Mouse (Mus musculus) MEL (cell line): ENCODE data around the gene Adamtsl4. TPM values are rescaled to one million over a fixed set of nuclear protein-coding genes. Genes with fewer than 3 reads are reported as not detected.
A peak's percentile ranks its signal among the peaks of the same experiment; 100 is the strongest.

Experiments used
- DNase-seq: peaks from one replicate; pipeline ENCODE4 v3.0.0; 2011; ENCODE audit warnings: low read depth, low spot score
- H3K27ac ChIP-seq: 2 replicates; pipeline ENCODE4 v1.5.1; 2012; ENCODE audit warnings: low read depth, mild to moderate bottlenecking, control low read depth, low read length, moderate library complexity; ENCODE audit not compliant: control insufficient read depth
- H3K27me3 ChIP-seq, 2 experiments: fragments of 150-350 bp in 1 of 2; sonication (generic) in 1 of 2; 2 replicates each; pipeline ENCODE4 v1.6.1; 2012; ENCODE audit warnings: low read length in 2 of 2, mild to moderate bottlenecking in 2 of 2, improper control_type of control experiment in 1 of 2, moderate library complexity in 1 of 2; ENCODE audit not compliant: insufficient read depth in 2 of 2, control insufficient read depth in 1 of 2
- H3K36me3 ChIP-seq, 2 experiments: 2 replicates each; pipeline ENCODE4 v1.6.1; 2012 to 2014; ENCODE audit warnings: low read length in 2 of 2, improper control_type of control experiment in 1 of 2, inconsistent platforms in 1 of 2, mild to moderate bottlenecking in 1 of 2; ENCODE audit not compliant: insufficient read depth in 2 of 2, control insufficient read depth in 1 of 2
- H3K4me1 ChIP-seq, 2 experiments: fragments of 150-350 bp in 1 of 2; sonication (generic) in 1 of 2; 2 replicates each; pipeline ENCODE4 v1.6.1; 2012; ENCODE audit warnings: low read length in 2 of 2, improper control_type of control experiment in 1 of 2, mild to moderate bottlenecking in 1 of 2; ENCODE audit not compliant: insufficient read depth in 2 of 2, control insufficient read depth in 1 of 2
- H3K4me3 ChIP-seq, 2 experiments: fragments of 150-350 bp in 1 of 2; sonication (generic) in 1 of 2; 2 replicates each; pipeline ENCODE4 v1.5.1; 2012; ENCODE audit warnings: low read depth in 2 of 2, low read length in 2 of 2, mild to moderate bottlenecking in 2 of 2, moderate library complexity in 2 of 2, control low read depth in 1 of 2, improper control_type of control experiment in 1 of 2; ENCODE audit not compliant: control insufficient read depth in 1 of 2, insufficient read depth in 1 of 2
- H3K79me2 ChIP-seq: 2 replicates; pipeline ENCODE4 v1.6.1; 2012; ENCODE audit warnings: mild to moderate bottlenecking, low read length, moderate library complexity; ENCODE audit not compliant: control insufficient read depth, poor library complexity, insufficient read depth
- H3K9ac ChIP-seq: 2 replicates; pipeline ENCODE4 v1.6.1; 2012; ENCODE audit warnings: low read depth, mild to moderate bottlenecking, control low read depth, low read length, moderate library complexity; ENCODE audit not compliant: control insufficient read depth, poor library complexity, severe bottlenecking
- H3K9me3 ChIP-seq: fragments of 150-350 bp; sonication (generic); replicated peaks from 2 replicates; pipeline ENCODE4 v1.6.1; 2012; ENCODE audit warnings: mild to moderate bottlenecking, low read length, improper control_type of control experiment, moderate library complexity; ENCODE audit not compliant: insufficient read depth
- CHD2 ChIP-seq: IDR thresholded peaks from 2 replicates; pipeline ENCODE4 v1.6.1; 2011; ENCODE audit warnings: low read length, improper control_type of control experiment
- CTCF ChIP-seq, 3 experiments: IDR thresholded peaks in 2 of 3; conservative IDR thresholded peaks in 1 of 3; 2 replicates each; pipeline ENCODE4 v1.5.1; 2011 to 2012; ENCODE audit warnings: low read length in 3 of 3, low read depth in 2 of 3, mild to moderate bottlenecking in 2 of 3, improper control_type of control experiment in 1 of 3, inconsistent platforms in 1 of 3, mixed read lengths in 1 of 3, moderate library complexity in 1 of 3; ENCODE audit not compliant: control insufficient read depth in 1 of 3, insufficient read depth in 1 of 3, poor library complexity in 1 of 3, severe bottlenecking in 1 of 3
- MYB ChIP-seq: IDR thresholded peaks from 2 replicates; pipeline ENCODE4 v1.6.1; 2011; ENCODE audit warnings: mild to moderate bottlenecking, low read depth, low read length, improper control_type of control experiment
- POLR2A ChIP-seq, 2 experiments: IDR thresholded peaks; 2 replicates each; pipeline ENCODE4 v1.6.1; 2011 to 2012; ENCODE audit warnings: low read length in 2 of 2, mild to moderate bottlenecking in 2 of 2, control low read depth in 1 of 2, improper control_type of control experiment in 1 of 2, low read depth in 1 of 2, moderate library complexity in 1 of 2; ENCODE audit not compliant: control insufficient read depth in 1 of 2, insufficient read depth in 1 of 2, poor library complexity in 1 of 2
- POLR2AphosphoS2 ChIP-seq: IDR thresholded peaks from 2 replicates; pipeline ENCODE4 v1.6.1; 2011; ENCODE audit warnings: low read length, improper control_type of control experiment
- ZC3H11A ChIP-seq: IDR thresholded peaks from 2 replicates; pipeline ENCODE4 v1.6.1; 2012; ENCODE audit warnings: low read depth, mild to moderate bottlenecking, inconsistent platforms, low read length, improper control_type of control experiment
- ZKSCAN1 ChIP-seq: IDR thresholded peaks from 2 replicates; pipeline ENCODE4 v1.6.1; 2012; ENCODE audit warnings: low read depth, mild to moderate bottlenecking, inconsistent platforms, low read length, improper control_type of control experiment, moderate library complexity
- polyA plus RNA-seq, 2 experiments: library from polyadenylated mRNA; stranded (reverse) in 1 of 2; unstranded in 1 of 2; fragments of >175 nt in 1 of 2; fragments of >200 nt in 1 of 2; gene quantifications; 2 replicates each; pipeline versions ENCODE4 v1.2.1 to v1.2.4; 2012; ENCODE audit warnings: low replicate concordance in 2 of 2, low read depth in 1 of 2; ENCODE audit not compliant: insufficient read length in 2 of 2, insufficient read depth in 1 of 2, missing spikeins in 1 of 2
- total RNA-seq: library from RNA; depleted of rRNA; stranded (reverse); fragments of 300-350 nt; gene quantifications from 2 replicates; pipeline ENCODE4 v1.2.3, GENCODE M21; 2012; rRNA removed

Adamtsl4 gene
- total and polyA plus RNA-seq, 3 experiments, result 0.27 to 0.88 TPM; not detected in 1

GRCm38 (mm10) chr3:95629755-95630154, 58.0 kb downstream of the Adamtsl4 start:
- H3K9me3 ChIP-seq, result no peaks in the 10 kb centered on the region
- H3K9ac ChIP-seq, result no peak overlapping the region
- peaks cover 22% of the 10 kb centered on the region for H3K79me2 ChIP-seq
- H3K36me3 ChIP-seq, result peaks cover 13 to 60% of the 10 kb centered on the region in 2 experiments
- H3K27me3 ChIP-seq, result no peaks in the 10 kb centered on the region
- peaks cover 4 to 10% of the 10 kb centered on the region in 2 experiments for H3K4me1 ChIP-seq
- DNase-seq, result no peak
- TF ChIP-seq POLR2AphosphoS2, result no peak
- no peak for TF ChIP-seq CTCF (IDR thresholded peaks at IDR 0.05 in 2 of 3, conservative IDR thresholded peaks at IDR 0.05 in 1 of 3; ENCODE audit: control insufficient read depth in 1 of 3, insufficient read depth in 1 of 3, low read depth in 2 of 3, low read length in 3 of 3, poor library complexity in 1 of 3, severe bottlenecking in 1 of 3)
- H3K27ac ChIP-seq, result no peak overlapping the region
- H3K4me3 ChIP-seq, result no peak overlapping the region

GRCm38 (mm10) chr3:95627763-95628162, 60.0 kb downstream of the Adamtsl4 start:
- Histone ChIP-seq H3K27ac (no peak overlapping the region), H3K27me3 (no peaks in the 10 kb centered on the region), H3K9ac (no peak overlapping the region), H3K36me3 (peaks cover 13 to 46% of the 10 kb centered on the region in 2 experiments), H3K9me3 (no peaks in the 10 kb centered on the region), H3K4me1 (peaks cover 7 to 17% of the 10 kb centered on the region in 2 experiments), H3K79me2 (peaks cover 22% of the 10 kb centered on the region), H3K4me3 (no peak overlapping the region)
- TF ChIP-seq POLR2A (IDR thresholded peaks at IDR 0.05; ENCODE audit: control insufficient read depth in 1 of 2, insufficient read depth in 1 of 2, low read depth in 1 of 2, low read length in 2 of 2, poor library complexity in 1 of 2) (0 out of 4 replicates have a peak, but pooled peaks of 1 of the 2 experiments have one; percentile 19), MYB (no peak), CHD2 (no peak), ZC3H11A (no peak), ZKSCAN1 (no peak)
- no peak for DNase-seq

Other genes with a start within 250 kb of the Adamtsl4 start
- 0.08 TPM in 1 of 2 replicates, not detected in the other for gene Ctsk, start 188.7 kb downstream of the Adamtsl4 start, total RNA-seq
- gene Ctsk, start 188.7 kb downstream of the Adamtsl4 start, polyA plus RNA-seq, result under 1 TPM in 1 of 2 experiments, not detected in 1; 0.10 TPM
- not detected in 2 replicates for gene Ctss, start 161.1 kb downstream of the Adamtsl4 start, total RNA-seq
- gene Ctss, start 161.1 kb downstream of the Adamtsl4 start, polyA plus RNA-seq, result not detected
- gene Hormad1, start 128.2 kb downstream of the Adamtsl4 start, total RNA-seq, result not detected in 2 replicates
- not detected for gene Hormad1, start 128.2 kb downstream of the Adamtsl4 start, polyA plus RNA-seq
- 41.0 and 43.8 TPM in 2 replicates for gene Golph3l, start 99.0 kb downstream of the Adamtsl4 start, total RNA-seq
- 10 to 100 TPM in 1 of 2 experiments, not detected in 1; 45.1 TPM for gene Golph3l, start 99.0 kb downstream of the Adamtsl4 start, polyA plus RNA-seq
- 68.5 and 85.2 TPM in 2 replicates for gene Ensa, start 62.9 kb downstream of the Adamtsl4 start, total RNA-seq
- gene Ensa, start 62.9 kb downstream of the Adamtsl4 start, polyA plus RNA-seq, result 10 to 100 TPM in 1 of 2 experiments, not detected in 1; 90.5 TPM
- 140 and 142 TPM in 2 replicates for gene Mcl1, start 29.1 kb downstream of the Adamtsl4 start, total RNA-seq
- 100 to 1,000 TPM; 156 to 211 TPM for gene Mcl1, start 29.1 kb downstream of the Adamtsl4 start, polyA plus RNA-seq
- gene Ecm1, start 51.7 kb upstream of the Adamtsl4 start, total RNA-seq, result 0.39 and 1.0 TPM in 2 replicates
- 1 to 10 TPM in 1 of 2 experiments, not detected in 1; 9.5 TPM for gene Ecm1, start 51.7 kb upstream of the Adamtsl4 start, polyA plus RNA-seq
- 138 and 141 TPM in 2 replicates for gene Tars2, start 72.3 kb upstream of the Adamtsl4 start, total RNA-seq
- 100 to 1,000 TPM in 1 of 2 experiments, not detected in 1; 237 TPM for gene Tars2, start 72.3 kb upstream of the Adamtsl4 start, polyA plus RNA-seq
- 16.3 and 17.1 TPM in 2 replicates for gene Rprd2, start 130.9 kb upstream of the Adamtsl4 start, total RNA-seq
- gene Rprd2, start 130.9 kb upstream of the Adamtsl4 start, polyA plus RNA-seq, result 10 to 100 TPM; 31.9 to 42.0 TPM
- gene Prpf3, start 168.0 kb upstream of the Adamtsl4 start, total RNA-seq, result 109 and 126 TPM in 2 replicates
- gene Prpf3, start 168.0 kb upstream of the Adamtsl4 start, polyA plus RNA-seq, result 100 to 1,000 TPM; 199 to 277 TPM
- gene Mrps21, start 183.6 kb upstream of the Adamtsl4 start, total RNA-seq, result 524 and 586 TPM in 2 replicates
- 100 to 1,000 TPM in 1 of 2 experiments, not detected in 1; 469 TPM for gene Mrps21, start 183.6 kb upstream of the Adamtsl4 start, polyA plus RNA-seq
- gene Ciart, start 194.3 kb upstream of the Adamtsl4 start, total RNA-seq, result 4.9 and 18.5 TPM in 2 replicates
- 10 to 100 TPM in 1 of 2 experiments, not detected in 1; 23.8 TPM for gene Ciart, start 194.3 kb upstream of the Adamtsl4 start, polyA plus RNA-seq
- gene BC028528, start 204.1 kb upstream of the Adamtsl4 start, total RNA-seq, result 7.4 and 12.2 TPM in 2 replicates
- gene BC028528, start 204.1 kb upstream of the Adamtsl4 start, polyA plus RNA-seq, result 10 to 100 TPM in 1 of 2 experiments, not detected in 1; 13.6 TPM
- 110 and 127 TPM in 2 replicates for gene Aph1a, start 206.1 kb upstream of the Adamtsl4 start, total RNA-seq
- gene Aph1a, start 206.1 kb upstream of the Adamtsl4 start, polyA plus RNA-seq, result 100 to 1,000 TPM in 1 of 2 experiments, not detected in 1; 170 TPM
- 0.15 TPM in 1 of 2 replicates, not detected in the other for gene Car14, start 216.8 kb upstream of the Adamtsl4 start, total RNA-seq
- under 1 TPM in 1 of 2 experiments, not detected in 1; 0.38 TPM for gene Car14, start 216.8 kb upstream of the Adamtsl4 start, polyA plus RNA-seq
- gene Anp32e, start 241.3 kb upstream of the Adamtsl4 start, total RNA-seq, result 159 and 197 TPM in 2 replicates
- 100 to 1,000 TPM; 412 to 748 TPM for gene Anp32e, start 241.3 kb upstream of the Adamtsl4 start, polyA plus RNA-seq